Mouse (Mus musculus): ENCODE measurements around the gene Smarcb1. TPM values are rescaled to one million over a fixed set of nuclear protein-coding genes. Genes with fewer than 3 reads are reported as not detected.
A peak's percentile ranks its signal among the peaks of the same experiment; 100 is the strongest.

The Smarcb1 gene
- polyA plus RNA-seq, 1 experiment from 2014 or later = 263 TPM

DNA sequence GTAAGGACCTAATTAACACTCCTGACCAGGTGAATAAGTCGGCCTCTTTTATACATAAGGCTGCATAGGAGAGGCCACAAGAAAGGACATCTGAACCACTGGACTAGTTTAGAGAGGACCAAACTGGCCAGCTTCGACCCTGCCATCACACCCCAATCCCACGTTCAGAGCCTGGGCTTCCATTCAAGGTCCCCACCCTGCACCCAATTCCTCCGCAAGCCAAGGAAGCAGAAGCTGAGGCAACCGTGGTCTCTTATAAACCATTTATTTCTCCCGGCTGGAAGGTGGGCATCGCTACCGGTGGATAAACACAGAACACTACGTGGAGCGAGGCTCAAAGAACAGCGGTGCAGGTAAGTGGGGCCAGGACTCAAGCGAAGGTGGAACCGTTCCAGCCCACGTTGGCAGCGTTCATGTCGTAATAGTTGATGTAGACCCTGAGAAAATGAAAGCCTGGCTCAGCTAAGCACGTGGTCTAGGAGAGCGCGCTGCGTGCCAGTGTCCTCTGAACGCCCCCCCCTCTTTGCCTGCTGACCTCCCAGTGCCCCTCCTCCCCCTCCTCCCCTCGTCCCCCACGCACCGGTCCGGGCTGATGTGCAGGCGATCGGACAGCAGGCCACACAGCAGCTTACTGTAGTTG, 62.2 kb downstream of the Smarcb1 start:
- Histone ChIP-seq H3K4me2 (ENCODE audit: low read depth, severe bottlenecking) (peak overlapping the region; percentile 51), H3K4me3 (ENCODE audit: low read depth, low read length) (peak overlapping the region; percentile 70), H3K36me3 (ENCODE audit: control insufficient read depth, insufficient read depth, low read length) (peaks cover 3% of the 10 kb centered on the region; the same call in 1 of the 2 replicates), H3K4me1 (ENCODE audit: control insufficient read depth, insufficient read depth, low read length) (peaks cover 5% of the 10 kb centered on the region; the same call in 1 of the 2 replicates), H3K27ac (replicated peaks; ENCODE audit: low read depth, low read length) (no peak overlapping the region; the same call in 1 of the 2 replicates), H3K27me3 (ENCODE audit: control insufficient read depth, insufficient read depth, low read length) (no peaks in the 10 kb centered on the region), H3K9me3 (ENCODE audit: control insufficient read depth, low read length) (no peaks in the 10 kb centered on the region), H3K9ac (ENCODE audit: low read length) (peak overlapping the region; percentile 90)
- peak; percentile 61 for ATAC-seq (ENCODE audit: insufficient number of reproducible peaks, low FRiP score, low TSS enrichment, low read depth)
- WGBS = 2% methylated on average over 25 of the region's 27 CpGs
- peak; percentile 77 for DNase-seq (ENCODE audit: low spot score)

DNA sequence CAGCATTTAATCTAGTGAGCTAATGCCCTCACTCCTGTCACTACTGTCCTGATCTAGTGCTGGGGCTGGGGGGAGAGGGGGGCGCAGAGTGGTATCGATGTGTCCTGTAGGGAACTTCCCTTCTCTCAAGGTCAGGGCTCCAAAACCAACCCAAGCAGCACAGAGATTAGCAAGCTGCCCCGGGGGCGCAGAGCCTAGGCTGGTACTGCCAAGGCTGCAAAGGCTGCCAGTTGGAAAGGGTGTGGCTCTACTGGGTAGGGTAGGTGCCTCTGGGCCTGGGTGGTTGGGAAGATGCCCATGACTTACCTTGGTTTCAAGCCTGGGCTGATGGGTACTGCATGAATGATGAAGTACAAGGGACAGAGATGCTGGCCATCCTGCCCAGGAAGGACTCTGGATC, 63.8 kb downstream of the Smarcb1 start:
- H3K27ac ChIP-seq (replicated peaks; ENCODE audit: low read depth, low read length) = no peak overlapping the region
- DNase-seq (ENCODE audit: low spot score) = no peak
- H3K4me1 ChIP-seq (ENCODE audit: control insufficient read depth, insufficient read depth, low read length) = peaks cover 5% of the 10 kb centered on the region; the same call in 1 of the 2 replicates
- no peak overlapping the region for H3K9ac ChIP-seq (ENCODE audit: low read length)
- H3K9me3 ChIP-seq (ENCODE audit: control insufficient read depth, low read length) = no peaks in the 10 kb centered on the region
- 89% methylated on average over 4 of the region's 4 CpGs for WGBS
- no peak for ATAC-seq (ENCODE audit: insufficient number of reproducible peaks, low FRiP score, low TSS enrichment, low read depth)
- peaks cover 3% of the 10 kb centered on the region; the same call in 1 of the 2 replicates for H3K36me3 ChIP-seq (ENCODE audit: control insufficient read depth, insufficient read depth, low read length)
- no peak overlapping the region for H3K4me3 ChIP-seq (ENCODE audit: low read depth, low read length)
- no peaks in the 10 kb centered on the region for H3K27me3 ChIP-seq (ENCODE audit: control insufficient read depth, insufficient read depth, low read length)
- 0 out of 2 replicates have a peak overlapping the region, but pooled peaks have one; percentile 4 for H3K4me2 ChIP-seq (ENCODE audit: low read depth, severe bottlenecking)

DNA sequence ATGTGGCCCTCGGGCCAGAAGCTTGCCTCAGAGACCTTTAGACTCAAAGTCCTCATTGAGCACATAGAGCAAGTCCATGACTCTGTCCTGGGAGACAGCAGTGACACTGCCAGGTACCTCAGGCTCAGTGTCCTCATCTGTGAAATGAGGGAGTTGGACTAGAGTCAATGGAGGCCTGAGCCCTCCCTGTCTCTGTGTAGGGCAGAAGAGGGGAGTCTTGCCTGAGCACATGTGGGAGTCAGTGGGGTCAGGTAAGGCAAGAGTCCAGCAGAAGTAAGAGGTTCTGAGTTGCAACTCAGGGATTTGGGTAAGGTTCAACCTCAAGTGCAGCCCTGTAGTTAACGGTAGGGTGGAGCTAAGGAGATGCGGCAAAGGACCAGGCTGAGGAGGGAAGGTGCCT, 64.4 kb downstream of the Smarcb1 start:
- H3K9ac ChIP-seq (ENCODE audit: low read length) = no peak overlapping the region
- H3K9me3 ChIP-seq (ENCODE audit: control insufficient read depth, low read length) = no peaks in the 10 kb centered on the region
- H3K4me3 ChIP-seq (ENCODE audit: low read depth, low read length) = no peak overlapping the region
- WGBS = 85% methylated on average over 3 of the region's 3 CpGs
- no peak overlapping the region for H3K4me2 ChIP-seq (ENCODE audit: low read depth, severe bottlenecking)
- H3K27me3 ChIP-seq (ENCODE audit: control insufficient read depth, insufficient read depth, low read length) = no peaks in the 10 kb centered on the region
- no peak for DNase-seq (ENCODE audit: low spot score)
- H3K4me1 ChIP-seq (ENCODE audit: control insufficient read depth, insufficient read depth, low read length) = peaks cover 5% of the 10 kb centered on the region; the same call in 1 of the 2 replicates
- no peak for ATAC-seq (ENCODE audit: insufficient number of reproducible peaks, low FRiP score, low TSS enrichment, low read depth)
- H3K36me3 ChIP-seq (ENCODE audit: control insufficient read depth, insufficient read depth, low read length) = peaks cover 3% of the 10 kb centered on the region; the same call in 1 of the 2 replicates
- no peak overlapping the region for H3K27ac ChIP-seq (replicated peaks; ENCODE audit: low read depth, low read length)

DNA sequence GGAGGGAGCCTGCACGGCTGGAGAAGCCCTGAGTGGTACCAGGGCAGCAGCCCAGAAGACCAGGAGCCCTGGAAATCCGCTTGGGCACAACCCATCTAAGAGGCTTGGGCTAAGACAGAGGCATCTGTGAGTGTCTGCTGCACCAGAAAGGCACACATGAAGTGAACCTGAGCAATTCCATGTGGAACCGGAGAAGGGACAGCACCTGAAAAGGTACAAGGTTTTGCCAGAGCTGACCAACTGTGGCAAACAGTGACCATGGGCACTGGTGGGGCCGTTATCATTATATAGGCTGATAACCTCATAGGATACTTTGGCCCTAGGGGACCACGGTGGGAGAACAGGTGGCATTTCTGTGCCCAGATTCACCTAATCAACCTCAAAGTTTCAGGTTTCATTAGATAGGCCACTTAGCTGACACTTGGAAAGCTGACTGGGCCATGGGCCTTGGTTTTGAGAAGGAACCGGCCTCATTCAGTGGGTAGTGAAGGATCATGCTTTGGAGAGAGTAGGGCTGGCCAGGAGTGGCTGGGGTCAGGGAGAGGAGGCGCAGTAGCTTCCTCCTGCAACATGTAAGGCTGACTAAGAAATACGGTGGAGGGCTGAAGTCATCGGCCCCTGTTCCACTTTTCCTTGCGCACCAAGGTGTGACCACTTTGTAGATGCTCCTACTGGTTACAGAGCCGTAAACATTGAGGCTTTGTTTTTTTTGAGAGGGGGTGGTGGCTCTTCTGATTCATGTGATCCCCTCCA, 65.1 kb downstream of the Smarcb1 start:
- H3K27me3 ChIP-seq (ENCODE audit: control insufficient read depth, insufficient read depth, low read length) = no peaks in the 10 kb centered on the region
- H3K36me3 ChIP-seq (ENCODE audit: control insufficient read depth, insufficient read depth, low read length) = peaks cover 3% of the 10 kb centered on the region; the same call in 1 of the 2 replicates
- H3K4me3 ChIP-seq (ENCODE audit: low read depth, low read length) = no peak overlapping the region
- H3K9me3 ChIP-seq (ENCODE audit: control insufficient read depth, low read length) = no peaks in the 10 kb centered on the region
- H3K9ac ChIP-seq (ENCODE audit: low read length) = no peak overlapping the region
- H3K4me2 ChIP-seq (ENCODE audit: low read depth, severe bottlenecking) = no peak overlapping the region
- 80% methylated on average over 11 of the region's 11 CpGs for WGBS
- no peak overlapping the region for H3K27ac ChIP-seq (replicated peaks; ENCODE audit: low read depth, low read length)
- ATAC-seq (ENCODE audit: insufficient number of reproducible peaks, low FRiP score, low TSS enrichment, low read depth) (no peak), DNase-seq (ENCODE audit: low spot score) (no peak)
- H3K4me1 ChIP-seq (ENCODE audit: control insufficient read depth, insufficient read depth, low read length) = peaks cover 5% of the 10 kb centered on the region; the same call in 1 of the 2 replicates

DNA sequence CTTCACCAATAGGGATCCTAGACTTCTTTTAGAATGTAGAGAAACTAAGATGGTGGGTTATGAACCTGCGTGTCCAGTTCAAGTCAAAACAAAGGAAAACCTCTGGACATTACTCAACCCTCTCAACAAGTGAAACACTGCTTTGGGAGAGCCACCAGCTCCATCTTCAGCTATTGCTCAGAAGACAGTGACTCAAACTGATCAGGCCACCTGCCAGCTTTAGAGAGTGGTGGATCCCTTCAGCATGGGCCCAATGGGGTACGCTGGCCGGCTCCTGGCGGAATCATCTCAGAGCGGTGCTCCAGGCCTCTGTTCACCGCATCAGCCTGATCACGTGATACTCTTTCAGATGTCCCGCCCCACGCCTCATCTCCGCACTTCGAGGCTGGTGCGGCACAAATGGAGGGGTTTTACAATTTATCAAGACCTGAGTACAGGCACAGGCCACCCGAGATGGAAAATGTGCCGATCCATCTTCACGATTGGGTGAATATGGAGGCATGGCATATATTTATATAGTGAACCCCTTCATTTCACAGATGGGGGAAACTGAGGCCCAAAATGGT, 65.9 kb downstream of the Smarcb1 start:
- Histone ChIP-seq H3K36me3 (ENCODE audit: control insufficient read depth, insufficient read depth, low read length) (peaks cover 3% of the 10 kb centered on the region; the same call in 1 of the 2 replicates), H3K4me1 (ENCODE audit: control insufficient read depth, insufficient read depth, low read length) (peaks cover 5% of the 10 kb centered on the region; the same call in 1 of the 2 replicates), H3K9ac (ENCODE audit: low read length) (no peak overlapping the region), H3K4me3 (ENCODE audit: low read depth, low read length) (no peak overlapping the region), H3K27ac (replicated peaks; ENCODE audit: low read depth, low read length) (no peak overlapping the region), H3K27me3 (ENCODE audit: control insufficient read depth, insufficient read depth, low read length) (no peaks in the 10 kb centered on the region), H3K4me2 (ENCODE audit: low read depth, severe bottlenecking) (no peak overlapping the region), H3K9me3 (ENCODE audit: control insufficient read depth, low read length) (no peaks in the 10 kb centered on the region)
- 91% methylated on average over 15 of the region's 15 CpGs for WGBS
- DNase-seq (ENCODE audit: low spot score) (no peak), ATAC-seq (ENCODE audit: insufficient number of reproducible peaks, low FRiP score, low TSS enrichment, low read depth) (no peak)

DNA sequence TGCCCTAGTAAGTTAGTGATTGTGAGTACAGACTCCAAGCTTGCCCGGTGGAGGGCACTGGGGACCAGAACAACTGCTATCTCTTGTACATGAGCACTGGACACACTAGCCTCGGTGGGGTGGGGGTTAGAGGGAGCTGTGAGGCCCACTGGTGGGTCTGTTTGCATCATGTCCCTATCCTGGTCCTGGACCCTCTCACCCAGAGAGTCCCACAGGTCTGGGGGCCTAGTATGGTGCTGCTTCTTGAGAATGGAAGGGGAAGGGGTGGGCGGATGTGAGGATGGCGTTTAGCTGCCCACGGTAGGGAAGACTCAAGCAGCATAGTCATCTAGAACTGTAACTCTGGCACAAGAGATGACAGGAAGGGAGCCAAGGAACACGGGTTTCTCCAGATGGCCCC, 66.6 kb downstream of the Smarcb1 start:
- ATAC-seq (ENCODE audit: insufficient number of reproducible peaks, low FRiP score, low TSS enrichment, low read depth) = no peak
- peaks cover 3% of the 10 kb centered on the region; the same call in 1 of the 2 replicates for H3K36me3 ChIP-seq (ENCODE audit: control insufficient read depth, insufficient read depth, low read length)
- no peaks in the 10 kb centered on the region for H3K9me3 ChIP-seq (ENCODE audit: control insufficient read depth, low read length)
- no peak overlapping the region for H3K4me3 ChIP-seq (ENCODE audit: low read depth, low read length)
- H3K9ac ChIP-seq (ENCODE audit: low read length) = no peak overlapping the region
- peaks cover 5% of the 10 kb centered on the region; the same call in 1 of the 2 replicates for H3K4me1 ChIP-seq (ENCODE audit: control insufficient read depth, insufficient read depth, low read length)
- no peak for DNase-seq (ENCODE audit: low spot score)
- 84% methylated on average over 6 of the region's 6 CpGs for WGBS
- no peaks in the 10 kb centered on the region for H3K27me3 ChIP-seq (ENCODE audit: control insufficient read depth, insufficient read depth, low read length)
- H3K4me2 ChIP-seq (ENCODE audit: low read depth, severe bottlenecking) = no peak overlapping the region
- H3K27ac ChIP-seq (replicated peaks; ENCODE audit: low read depth, low read length) = no peak overlapping the region

DNA sequence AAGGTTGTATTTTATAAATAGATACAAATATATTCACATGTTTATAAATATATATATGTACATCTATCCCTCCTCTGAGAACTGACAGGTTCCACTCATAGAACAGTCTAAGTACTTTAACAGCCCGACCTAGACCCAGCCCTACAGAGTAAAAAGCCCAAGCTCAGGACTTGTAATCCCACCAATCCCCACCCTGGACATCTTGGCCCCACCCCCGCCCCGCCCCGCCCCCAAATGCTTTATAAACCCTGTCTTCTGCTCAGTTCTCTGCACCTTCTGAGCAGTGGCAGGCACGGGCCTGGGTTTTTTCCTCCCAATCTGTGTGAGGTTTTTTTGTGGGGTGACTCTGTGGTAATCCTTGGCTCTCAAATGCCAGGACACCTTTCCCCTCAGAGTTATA, 67.3 kb downstream of the Smarcb1 start:
- ATAC-seq (ENCODE audit: insufficient number of reproducible peaks, low FRiP score, low TSS enrichment, low read depth) (no peak), DNase-seq (ENCODE audit: low spot score) (no peak)
- peaks cover 5% of the 10 kb centered on the region; the same call in 1 of the 2 replicates for H3K4me1 ChIP-seq (ENCODE audit: control insufficient read depth, insufficient read depth, low read length)
- H3K9me3 ChIP-seq (ENCODE audit: control insufficient read depth, low read length) = no peaks in the 10 kb centered on the region
- no peak overlapping the region for H3K4me3 ChIP-seq (ENCODE audit: low read depth, low read length)
- WGBS = 52% methylated on average over 5 of the region's 5 CpGs
- H3K9ac ChIP-seq (ENCODE audit: low read length) = no peak overlapping the region
- no peaks in the 10 kb centered on the region for H3K27me3 ChIP-seq (ENCODE audit: control insufficient read depth, insufficient read depth, low read length)
- H3K4me2 ChIP-seq (ENCODE audit: low read depth, severe bottlenecking) = no peak overlapping the region
- H3K27ac ChIP-seq (replicated peaks; ENCODE audit: low read depth, low read length) = no peak overlapping the region
- H3K36me3 ChIP-seq (ENCODE audit: control insufficient read depth, insufficient read depth, low read length) = peaks cover 3% of the 10 kb centered on the region; the same call in 1 of the 2 replicates

DNA sequence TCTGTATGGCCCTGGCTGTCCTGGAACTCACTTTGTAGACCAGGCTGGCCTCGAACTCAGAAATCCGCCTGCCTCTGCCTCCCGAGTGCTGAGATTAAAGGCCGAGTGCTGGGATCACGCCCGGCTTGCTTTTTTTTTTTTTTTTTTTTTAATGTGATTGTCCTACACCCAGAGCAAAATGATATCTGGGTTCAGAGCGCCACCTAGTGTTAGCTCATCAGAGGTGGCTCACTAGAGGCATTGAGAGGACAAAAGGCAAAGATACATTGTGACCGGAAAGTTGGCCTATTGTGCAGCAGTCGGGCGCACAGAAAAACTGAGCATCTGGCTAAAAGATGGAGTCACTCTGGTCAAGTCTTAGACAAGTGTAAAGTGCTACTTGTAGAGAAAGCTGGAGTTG, 68.0 kb downstream of the Smarcb1 start:
- Histone ChIP-seq H3K4me3 (ENCODE audit: low read depth, low read length) (no peak overlapping the region), H3K27me3 (ENCODE audit: control insufficient read depth, insufficient read depth, low read length) (no peaks in the 10 kb centered on the region), H3K9me3 (ENCODE audit: control insufficient read depth, low read length) (no peaks in the 10 kb centered on the region), H3K4me2 (ENCODE audit: low read depth, severe bottlenecking) (no peak overlapping the region), H3K36me3 (ENCODE audit: control insufficient read depth, insufficient read depth, low read length) (peaks cover 3% of the 10 kb centered on the region; the same call in 1 of the 2 replicates), H3K4me1 (ENCODE audit: control insufficient read depth, insufficient read depth, low read length) (peaks cover 4% of the 10 kb centered on the region; the same call in 1 of the 2 replicates), H3K9ac (ENCODE audit: low read length) (no peak overlapping the region), H3K27ac (replicated peaks; ENCODE audit: low read depth, low read length) (no peak overlapping the region)
- DNase-seq (ENCODE audit: low spot score) (peak; percentile 88), ATAC-seq (ENCODE audit: insufficient number of reproducible peaks, low FRiP score, low TSS enrichment, low read depth) (no peak)
- WGBS = 40% methylated on average over 10 of the region's 10 CpGs
